Mouse (Mus musculus): ENCODE measurements at regions not wholly inside any gene's neighbourhood (a gene's known extent, or its start where the extent isn't known, plus 50 kb on each side); places are given as distances from the start of the nearest gene placed in this dataset.

DNA sequence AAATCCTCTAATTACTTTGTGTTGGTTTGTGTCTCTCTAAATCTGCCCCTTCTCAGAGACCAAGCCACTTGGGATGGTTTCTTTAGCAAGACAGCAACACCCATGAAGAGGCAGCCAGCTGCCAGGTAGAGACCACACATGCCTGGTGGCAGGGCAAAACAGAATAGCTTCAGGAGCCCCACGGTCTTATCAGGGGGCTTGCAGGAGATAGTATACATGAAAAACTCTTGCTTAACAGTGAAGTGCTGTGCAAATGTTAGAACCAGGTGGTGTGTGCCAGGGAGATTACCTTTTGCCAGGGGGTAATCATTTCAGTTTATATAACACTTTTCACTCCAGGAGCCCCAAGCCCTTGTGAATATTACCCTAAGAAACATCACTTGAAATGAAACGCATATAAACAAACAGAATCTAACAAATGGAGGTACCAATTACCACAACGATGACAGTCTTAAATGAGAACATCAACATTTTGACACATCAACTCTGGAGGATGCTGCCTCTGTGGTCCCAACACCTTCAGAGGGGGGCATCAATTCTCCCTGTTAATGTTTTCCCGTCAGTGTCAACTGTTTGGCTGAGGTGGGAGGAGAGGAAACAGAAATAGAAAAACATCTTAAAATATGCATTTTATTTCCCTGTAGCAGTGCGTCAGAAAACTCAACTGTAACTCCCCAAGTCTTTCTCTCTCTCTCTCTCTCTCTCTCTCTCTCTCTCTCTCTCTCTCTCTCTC lies 56.3 kb upstream of the Rad23b start:
- TF ChIP-seq CTCF (IDR thresholded peaks at IDR 0.05; ENCODE audit: low read depth) (no peak), EP300 (IDR thresholded peaks at IDR 0.05; ENCODE audit: low read depth) (no peak)

Measured in liver, postnatal 0 days (tissue).